Mouse (Mus musculus) thymus, adult 2 months (tissue): ENCODE results near the gene Traip. TPM values are rescaled to one million over a fixed set of nuclear protein-coding genes. Genes with fewer than 3 reads are reported as not detected.

Experiments used
- DNase-seq: peaks from one replicate; pipeline ENCODE4 v3.0.0; 2021
- H3K27ac ChIP-seq: fragments of 200-500 bp; 2 replicates; pipeline ENCODE4 v1.5.1; 2012; ENCODE audit warnings: low read length, control low read depth; ENCODE audit not compliant: control insufficient read depth, insufficient read depth
- H3K27me3 ChIP-seq: fragments of 200-500 bp; 2 replicates; pipeline ENCODE4 v1.6.1; 2012; ENCODE audit warnings: mild to moderate bottlenecking, low read length, moderate library complexity, mixed read lengths; ENCODE audit not compliant: control insufficient read depth, insufficient read depth
- H3K36me3 ChIP-seq: fragments of 200-500 bp; 2 replicates; pipeline ENCODE4 v1.6.1; 2012; ENCODE audit warnings: mild to moderate bottlenecking, low read length, moderate library complexity; ENCODE audit not compliant: control insufficient read depth, insufficient read depth
- H3K4me1 ChIP-seq: fragments of 200-500 bp; replicated peaks from 2 replicates; pipeline ENCODE4 v1.6.1; 2012; ENCODE audit warnings: low read length; ENCODE audit not compliant: control insufficient read depth, insufficient read depth
- H3K4me3 ChIP-seq: fragments of 200-500 bp; 2 replicates; pipeline ENCODE4 v1.5.1; 2012; ENCODE audit warnings: mild to moderate bottlenecking, low read length, control low read depth, moderate library complexity; ENCODE audit not compliant: control insufficient read depth, insufficient read depth
- CTCF ChIP-seq: fragments of 200-500 bp; IDR thresholded peaks from 2 replicates; pipeline ENCODE4 v1.5.1; 2012; ENCODE audit warnings: mild to moderate bottlenecking, control low read depth, low read length, moderate library complexity, borderline replicate concordance; ENCODE audit not compliant: control insufficient read depth, poor library complexity, insufficient read depth; ENCODE audit errors: extremely low read depth
- POLR2A ChIP-seq: fragments of 200-500 bp; IDR thresholded peaks from 2 replicates; pipeline ENCODE4 v1.6.1; 2012; ENCODE audit warnings: mild to moderate bottlenecking, low read length, control low read depth, moderate library complexity; ENCODE audit not compliant: control insufficient read depth, poor library complexity, insufficient read depth; ENCODE audit errors: extremely low read depth
- WGBS: fragments of 180-500 bp; shearing (Covaris S2); methylation state at CpG from one replicate; pipeline ENCODE4 v1.1.7; 2018; 5-methylcytosine and 5-hydroxymethylcytosine counted together
- polyA plus RNA-seq: library from polyadenylated mRNA; depleted of rRNA; stranded (reverse); fragments of >200 nt; gene quantifications from 2 replicates; pipeline ENCODE4 v1.2.3, GENCODE M21; 2012

Gene Traip
- polyA plus RNA-seq, 1 experiment = 9.2 TPM

DNA sequence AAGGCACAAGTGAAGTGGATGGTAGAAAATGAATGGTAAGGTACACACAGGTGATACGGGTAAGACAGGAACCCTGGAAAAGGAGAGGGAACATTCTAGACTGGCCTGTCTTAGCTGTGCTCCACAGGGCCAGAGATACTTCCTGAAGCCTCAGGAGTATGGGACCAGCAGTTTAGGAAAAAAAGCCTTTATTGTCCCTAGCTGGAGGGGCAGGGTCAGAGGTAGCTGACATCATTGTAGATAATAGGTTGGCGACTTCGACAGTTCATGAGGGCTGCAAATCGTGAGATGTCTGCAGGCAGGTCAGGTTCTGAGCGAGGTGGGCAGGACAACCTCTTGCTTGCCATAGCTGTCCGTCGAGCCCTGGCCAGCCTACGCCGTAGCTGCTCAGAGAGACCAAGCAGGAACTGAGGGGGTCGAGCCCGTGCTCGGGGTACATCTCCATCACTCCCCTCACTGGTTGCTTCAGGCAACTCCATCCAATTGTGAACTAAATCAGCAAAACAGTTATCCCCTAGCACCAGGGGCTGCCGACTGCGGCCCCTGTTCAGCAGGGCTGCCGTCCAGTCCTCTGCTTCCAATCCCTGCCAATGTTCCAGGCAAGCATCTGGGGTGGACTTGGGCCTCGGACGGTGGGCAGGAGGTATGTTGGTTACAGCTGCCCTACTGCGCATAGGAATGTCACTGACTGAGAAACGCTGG lies 34.3 kb downstream of the Traip start:
- H3K27me3 ChIP-seq = no peaks in the 10 kb centered on the region
- H3K4me3 ChIP-seq = no peak overlapping the region
- peaks cover 50% of the 10 kb centered on the region for H3K4me1 ChIP-seq
- no peak for TF ChIP-seq CTCF
- TF ChIP-seq POLR2A = no peak
- H3K27ac ChIP-seq = no peak overlapping the region
- WGBS = 41% methylated on average over 19 of the region's 19 CpGs
- no peak for DNase-seq
- H3K36me3 ChIP-seq = peaks cover 6% of the 10 kb centered on the region

- no peak overlapping the region for H3K27ac ChIP-seq
- 24% methylated on average over 9 of the region's 9 CpGs for WGBS
- H3K4me3 ChIP-seq = no peak overlapping the region
- TF ChIP-seq POLR2A (no peak), CTCF (no peak)
- H3K4me1 ChIP-seq = peaks cover 50% of the 10 kb centered on the region
- no peaks in the 10 kb centered on the region for H3K27me3 ChIP-seq
- H3K36me3 ChIP-seq = peaks cover 1% of the 10 kb centered on the region; the same call in 1 of the 2 replicates
- no peak for DNase-seq
These were observed 34.8 kb downstream of the Traip start for GRCm38 (mm10) chr9:107984754-107985055.

DNA sequence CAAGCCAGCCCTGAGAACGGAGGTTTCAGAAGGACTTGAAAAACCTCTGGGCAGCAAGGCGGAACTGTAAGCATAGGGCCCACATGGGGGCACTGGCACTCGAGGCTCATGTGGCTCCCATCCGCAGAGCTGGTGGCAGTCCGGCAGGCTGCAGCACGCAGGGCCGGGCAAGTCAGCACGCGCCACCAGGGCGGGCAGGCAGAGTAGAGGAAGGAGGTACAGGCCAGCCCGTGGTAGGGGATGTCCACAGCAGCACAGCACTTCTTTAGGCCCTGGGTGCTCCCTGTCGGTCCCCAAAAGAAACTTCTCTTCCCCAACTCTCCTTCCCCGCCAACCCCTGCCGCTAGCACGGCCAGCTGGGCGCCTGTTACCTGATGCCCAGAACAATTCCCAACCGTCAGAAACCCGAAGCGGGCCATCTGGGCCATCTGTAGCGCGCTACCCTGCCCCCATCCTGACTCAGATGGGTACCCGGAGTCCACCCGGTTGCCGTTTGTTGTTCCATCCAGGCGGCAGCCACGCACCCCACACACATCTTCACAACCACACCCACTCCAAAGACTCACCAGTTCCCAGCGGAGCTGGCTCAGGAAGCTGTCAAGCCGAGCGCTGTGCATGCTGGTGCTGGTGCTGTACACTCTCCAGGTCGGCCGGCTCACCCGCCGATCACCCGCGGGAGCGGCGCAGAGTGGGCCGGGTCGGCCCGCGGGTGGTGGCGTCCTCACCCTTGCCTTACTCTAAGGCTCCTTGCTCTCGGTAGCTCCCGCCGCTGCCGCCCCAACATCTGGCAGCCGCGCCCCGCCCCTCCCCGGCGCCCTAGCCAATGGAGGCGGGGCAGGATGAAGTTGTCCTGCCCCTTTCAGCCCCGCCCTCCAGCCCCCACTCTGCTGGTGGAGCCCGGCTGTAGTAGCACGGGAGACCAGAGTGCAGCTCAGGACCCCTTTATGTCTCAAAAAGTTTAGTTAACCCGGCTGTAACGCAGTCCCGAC lies 35.5 kb downstream of the Traip start, which contains the start of gene Inka1:
Gene Inka1 (minus strand): TSS at position 749 of the 989 bp plus-strand sequence.
- H3K27me3 ChIP-seq = no peaks in the 10 kb centered on the region
- peak; percentile 94 for DNase-seq
- WGBS = under 1% methylated on average over 58 of the region's 58 CpGs
- TF ChIP-seq POLR2A = peak; percentile 36; the same call in 1 of the 2 replicates
- TF ChIP-seq CTCF = peak; percentile 51; the same call in 1 of the 2 replicates
- no peaks in the 10 kb centered on the region for H3K36me3 ChIP-seq
- no peak within 1 kb of the TSS for H3K27ac ChIP-seq
- peaks cover 50% of the 10 kb centered on the region for H3K4me1 ChIP-seq
- peak within 1 kb of the TSS; percentile 54 for H3K4me3 ChIP-seq

- H3K4me1 ChIP-seq = peaks cover 41% of the 10 kb centered on the region
- TF ChIP-seq CTCF (peak; percentile 87), POLR2A (no peak)
- peak overlapping the region; percentile 54 for H3K4me3 ChIP-seq
- WGBS = 2% methylated on average over 18 of the region's 18 CpGs
- H3K36me3 ChIP-seq = no peaks in the 10 kb centered on the region
- H3K27ac ChIP-seq = no peak overlapping the region
- DNase-seq = peak; percentile 84
- no peaks in the 10 kb centered on the region for H3K27me3 ChIP-seq
These were observed 36.4 kb downstream of the Traip start for GRCm38 (mm10) chr9:107986376-107986775.

DNA sequence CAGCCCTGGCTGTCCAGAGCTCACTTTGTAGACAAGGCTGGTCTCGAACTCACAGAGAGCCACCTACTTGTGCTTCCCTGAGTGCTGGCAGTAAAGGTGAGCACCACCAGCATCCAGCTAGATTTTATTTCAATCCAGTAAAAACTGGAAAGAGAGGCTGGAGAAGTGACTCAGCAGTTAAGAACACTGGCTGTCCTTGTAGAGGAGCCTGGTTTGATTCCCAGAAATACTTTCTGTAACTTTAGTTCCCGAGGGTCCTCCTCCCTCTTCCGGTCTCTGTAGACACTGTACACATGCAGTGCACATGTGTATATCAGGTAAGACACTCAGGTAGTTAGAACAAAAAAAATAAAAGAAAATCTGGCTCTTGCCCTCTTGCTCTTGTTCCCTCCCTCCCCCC lies 38.0 kb downstream of the Traip start:
- no peaks in the 10 kb centered on the region for H3K27me3 ChIP-seq
- H3K36me3 ChIP-seq = no peaks in the 10 kb centered on the region
- peaks cover 31% of the 10 kb centered on the region for H3K4me1 ChIP-seq
- H3K4me3 ChIP-seq = no peak overlapping the region
- H3K27ac ChIP-seq = no peak overlapping the region
- WGBS = 64% methylated on average over 3 of the region's 3 CpGs
- no peak for TF ChIP-seq POLR2A
- no peak for TF ChIP-seq CTCF
- no peak for DNase-seq

DNA sequence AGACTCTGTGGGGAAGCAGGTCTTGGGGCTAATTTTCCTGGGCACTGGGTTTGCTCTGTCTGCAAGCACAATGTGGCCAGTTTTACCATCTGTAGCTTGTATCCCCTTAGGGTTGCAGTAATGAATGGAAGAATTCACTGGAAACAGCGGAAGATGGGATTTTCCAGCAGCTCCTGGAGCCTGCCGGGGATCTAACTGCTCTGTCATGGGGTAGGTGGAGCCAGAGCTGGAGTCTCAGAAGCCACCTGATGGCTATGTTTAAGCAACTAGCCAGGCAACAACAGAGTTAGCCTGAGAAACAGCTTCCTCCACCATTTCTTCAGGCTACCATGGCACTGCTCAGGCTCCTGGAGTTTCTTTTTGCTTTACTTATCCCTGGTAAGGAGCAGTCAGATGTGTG lies 42.3 kb downstream of the Traip start, which contains the start of gene Cdhr4:
Gene Cdhr4 (plus strand): TSS at position 301 of the 400 bp plus-strand sequence.
- TF ChIP-seq CTCF (no peak), POLR2A (no peak)
- no peak within 1 kb of the TSS for H3K27ac ChIP-seq
- H3K27me3 ChIP-seq = no peaks in the 10 kb centered on the region
- WGBS = 81% methylated on average over 2 of the region's 2 CpGs
- H3K4me3 ChIP-seq = no peak within 1 kb of the TSS
- no peaks in the 10 kb centered on the region for H3K36me3 ChIP-seq
- H3K4me1 ChIP-seq = peaks cover 18% of the 10 kb centered on the region
- DNase-seq = no peak
